Mouse (Mus musculus): ENCODE measurements around the gene Man1a.

Man1a gene

GRCm38 (mm10) chr10:54009154-54009553, 67.3 kb downstream of the Man1a start:
- no peak for DNase-seq

- DNase-seq = no peak
These were observed 69.5 kb downstream of the Man1a start for GRCm38 (mm10) chr10:54006868-54007267.

GRCm38 (mm10) chr10:54005847-54006246, 70.6 kb downstream of the Man1a start:
- no peak for DNase-seq

GRCm38 (mm10) chr10:54002936-54003335, 73.5 kb downstream of the Man1a start:
- DNase-seq = no peak

GRCm38 (mm10) chr10:53997301-53997700, 79.1 kb downstream of the Man1a start:
- no peak for DNase-seq

GRCm38 (mm10) chr10:53996216-53996615, 80.2 kb downstream of the Man1a start:
- DNase-seq = no peak

GRCm38 (mm10) chr10:53994591-53994990, 81.8 kb downstream of the Man1a start:
- no peak for DNase-seq

- no peak for DNase-seq
These were observed 86.0 kb downstream of the Man1a start for GRCm38 (mm10) chr10:53990434-53990833.

GRCm38 (mm10) chr10:53984894-53985293, 91.5 kb downstream of the Man1a start:
- DNase-seq = no peak

GRCm38 (mm10) chr10:53984086-53984485, 92.3 kb downstream of the Man1a start:
- no peak for DNase-seq

GRCm38 (mm10) chr10:53978647-53979046, 97.8 kb downstream of the Man1a start:
- DNase-seq = no peak

- DNase-seq = no peak
These were observed 102.2 kb downstream of the Man1a start for GRCm38 (mm10) chr10:53974180-53974579.

GRCm38 (mm10) chr10:53959759-53960158, 116.7 kb downstream of the Man1a start:
- no peak for DNase-seq

GRCm38 (mm10) chr10:53941597-53941996, 134.8 kb downstream of the Man1a start:
- DNase-seq = no peak

GRCm38 (mm10) chr10:53938199-53938598, 138.2 kb downstream of the Man1a start:
- DNase-seq = no peak

- no peak for DNase-seq
These were observed 140.3 kb downstream of the Man1a start for GRCm38 (mm10) chr10:53936078-53936477.

GRCm38 (mm10) chr10:53929722-53930500, 146.5 kb downstream of the Man1a start:
- no peak for DNase-seq

GRCm38 (mm10) chr10:53927904-53928303, 148.5 kb downstream of the Man1a start:
- no peak for DNase-seq

GRCm38 (mm10) chr10:53925456-53925855, 151.0 kb downstream of the Man1a start:
- no peak for DNase-seq

- DNase-seq = no peak
These were observed 154.2 kb downstream of the Man1a start for GRCm38 (mm10) chr10:53922236-53922635.

- no peak for DNase-seq
These were observed 158.9 kb downstream of the Man1a start for GRCm38 (mm10) chr10:53917517-53917916.

- no peak for DNase-seq
These were observed 160.7 kb downstream of the Man1a start for GRCm38 (mm10) chr10:53915719-53916118.

- DNase-seq = no peak
These were observed 161.3 kb downstream of the Man1a start for GRCm38 (mm10) chr10:53914974-53915609.

GRCm38 (mm10) chr10:53913546-53914312, 162.7 kb downstream of the Man1a start:
- DNase-seq = no peak

Data from kidney, adult 18-20 months (tissue).